Mouse (Mus musculus) hindbrain, embryonic 16.5 days (tissue): Measurements from ENCODE around the gene Vmn2r86. TPM values are rescaled to one million over a fixed set of nuclear protein-coding genes. Genes with fewer than 3 reads are reported as not detected.
"Not testable (repeated sequence)": the region's sequence is repeated elsewhere in the genome, so short reads cannot be mapped to it uniquely, and the experiment has no call there.

Source experiments
- ATAC-seq: fragments of 200-750 bp; cut with Nextera tagmentation; 2 replicates; pipeline ENCODE4 v1.8.0; 2017; ENCODE audit warnings: moderate TSS enrichment, moderate library complexity
- H3K27ac ChIP-seq: fragments of 300-500 bp; sonication (generic); 2 replicates; pipeline ENCODE4 v1.5.1; 2014; ENCODE audit warnings: low read depth, mild to moderate bottlenecking, control low read depth, low read length, moderate library complexity
- H3K27me3 ChIP-seq: fragments of 300-500 bp; sonication (generic); replicated peaks from 2 replicates; pipeline ENCODE4 v1.6.1; 2014; ENCODE audit warnings: low read length; ENCODE audit not compliant: control insufficient read depth, insufficient read depth
- H3K36me3 ChIP-seq: fragments of 300-500 bp; sonication (generic); 2 replicates; pipeline ENCODE4 v1.6.1; 2014; ENCODE audit warnings: mild to moderate bottlenecking, low read length, moderate library complexity, mixed read lengths; ENCODE audit not compliant: control insufficient read depth, insufficient read depth
- H3K4me1 ChIP-seq: fragments of 300-500 bp; sonication (generic); 2 replicates; pipeline ENCODE4 v1.6.1; 2014; ENCODE audit warnings: low read depth, low read length; ENCODE audit not compliant: control insufficient read depth, insufficient read depth
- H3K4me2 ChIP-seq: fragments of 300-500 bp; sonication (generic); 2 replicates; pipeline ENCODE4 v1.6.1; 2014; ENCODE audit warnings: mild to moderate bottlenecking, low read length, control low read depth, moderate library complexity
- H3K4me3 ChIP-seq: fragments of 300-500 bp; sonication (generic); 2 replicates; pipeline ENCODE4 v1.5.1; 2014; ENCODE audit warnings: mild to moderate bottlenecking, low read length, control low read depth, moderate library complexity
- H3K9ac ChIP-seq: fragments of 300-500 bp; sonication (generic); 2 replicates; pipeline ENCODE4 v1.6.1; 2014; ENCODE audit warnings: low read depth, mild to moderate bottlenecking, control low read depth, low read length, moderate library complexity
- H3K9me3 ChIP-seq: fragments of 300-500 bp; sonication (generic); 2 replicates; pipeline ENCODE4 v1.6.1; 2014; ENCODE audit warnings: mild to moderate bottlenecking, low read length, moderate library complexity; ENCODE audit not compliant: control insufficient read depth
- WGBS: fragments of 180-500 bp; shearing (Covaris S2); extraction: QIAGEN DNeasy Blood & Tissue Kit; methylation state at CpG from one replicate; pipeline ENCODE4 v1.1.7; 2014; 5-methylcytosine and 5-hydroxymethylcytosine counted together
- polyA plus RNA-seq: library from polyadenylated mRNA; unstranded; fragments of >200 nt; fragmentation: Nextera tagmentation; extraction: Ambion mirVana; gene quantifications from 2 replicates; pipeline ENCODE4 v1.2.1, GENCODE M21; 2015

Vmn2r86 gene
- 0.02 and 0.05 TPM in 2 replicates for polyA plus RNA-seq

DNA sequence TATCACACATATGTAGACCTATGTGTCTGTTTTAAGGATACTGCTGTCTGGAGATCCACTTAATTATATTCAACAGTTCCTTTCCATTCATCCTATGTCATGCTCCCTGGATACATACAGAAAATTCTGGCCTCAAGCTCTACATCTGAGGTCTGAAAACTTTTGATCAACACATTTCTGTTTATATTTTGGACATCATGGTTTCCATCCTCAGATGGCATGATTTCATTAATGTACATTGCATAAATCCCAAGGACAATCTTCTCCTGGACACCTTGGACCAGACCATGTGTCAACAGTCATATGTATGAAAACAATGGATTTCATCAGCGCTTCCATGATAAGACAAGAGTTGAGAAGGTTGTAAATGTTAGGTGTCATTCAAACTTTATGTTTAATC, at the start of gene Vmn2r86:
Gene Vmn2r86, minus strand, starts transcription at position 101 of the 400 bp plus-strand sequence.
- H3K36me3 ChIP-seq, ATAC-seq: not testable (repeated sequence)

GRCm38 (mm10) chr10:130497296-130497695, 41.4 kb upstream of the Vmn2r86 start, which contains the start of gene Vmn2r87:
Gene Vmn2r87 (minus strand): TSS chr10:130497396.
- Histone ChIP-seq H3K27ac (no peak within 1 kb of the TSS), H3K27me3 (no peaks in the 10 kb centered on the region), H3K9me3 (no peaks in the 10 kb centered on the region), H3K9ac (no peak within 1 kb of the TSS), H3K4me1 (no peaks in the 10 kb centered on the region), H3K4me3 (no peak within 1 kb of the TSS), H3K36me3 (no peaks in the 10 kb centered on the region), H3K4me2 (no peak within 1 kb of the TSS)
- ATAC-seq, result no peak

More for the DNA sequence above, at the start of gene Vmn2r86:
- not testable (repeated sequence) for H3K4me2 ChIP-seq, H3K27me3 ChIP-seq, H3K4me3 ChIP-seq, H3K27ac ChIP-seq, H3K4me1 ChIP-seq, H3K9ac ChIP-seq, H3K9me3 ChIP-seq
- WGBS, result 100% methylated on average over 1 of the region's 1 CpGs

DNA sequence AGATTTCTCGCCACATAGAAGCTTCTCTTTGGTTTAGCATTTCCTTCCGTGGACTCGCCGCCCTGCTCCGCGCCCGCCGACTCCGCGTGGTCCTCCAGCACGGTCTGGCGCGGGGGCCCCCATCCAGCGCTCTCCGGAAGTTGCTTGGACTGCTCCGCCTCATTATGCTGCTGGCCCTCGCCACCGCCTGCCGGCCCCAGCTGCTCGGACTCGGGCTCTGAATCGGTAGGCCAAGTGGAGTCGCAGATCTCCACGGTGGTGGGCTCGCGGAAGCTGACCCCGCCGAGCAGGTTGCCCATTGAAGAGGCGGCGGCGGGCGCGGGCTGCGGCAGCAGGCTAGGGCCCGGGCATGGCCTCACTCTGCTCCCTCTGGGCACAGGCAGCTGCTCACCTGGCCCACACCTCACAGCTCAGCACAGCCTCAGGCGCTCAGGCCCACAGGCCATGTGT, 14.5 kb upstream of the Vmn2r86 start:
- Histone ChIP-seq H3K9me3 (no peaks in the 10 kb centered on the region), H3K4me1 (no peaks in the 10 kb centered on the region), H3K4me3 (peak overlapping the region; percentile 56), H3K9ac (peak overlapping the region; percentile 72), H3K27ac (peak overlapping the region; percentile 56; the same call in 1 of the 2 replicates), H3K27me3 (no peaks in the 10 kb centered on the region), H3K4me2 (peak overlapping the region; percentile 85), H3K36me3 (no peaks in the 10 kb centered on the region)
- ATAC-seq, result peak; percentile 100
- 8% methylated on average over 35 of the region's 36 CpGs for WGBS

DNA sequence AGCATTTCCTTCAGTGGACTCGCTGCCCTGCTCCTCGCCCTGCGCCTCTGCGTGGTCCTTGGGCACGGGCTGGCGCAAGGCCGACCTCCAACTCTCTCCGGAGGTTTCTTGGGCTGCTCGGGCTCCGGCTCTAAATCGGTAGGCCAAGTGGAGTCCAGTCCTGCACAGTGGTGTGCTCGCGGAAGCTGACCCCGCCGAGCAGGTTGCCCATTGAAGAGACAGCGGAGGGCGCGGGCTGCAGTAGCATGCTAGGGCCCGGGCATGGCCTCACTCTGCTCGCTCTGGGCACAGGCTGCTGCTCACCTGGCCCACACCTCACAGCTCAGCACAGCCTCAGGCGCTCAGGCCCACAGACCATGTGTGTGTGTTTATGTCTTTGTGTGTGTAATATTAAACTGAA, 11.1 kb downstream of the Vmn2r86 start:
- Histone ChIP-seq H3K9ac (no peak overlapping the region), H3K27ac (no peak overlapping the region), H3K4me2 (no peak overlapping the region), H3K4me3 (no peak overlapping the region), H3K9me3 (no peaks in the 10 kb centered on the region), H3K4me1 (no peaks in the 10 kb centered on the region), H3K27me3 (no peaks in the 10 kb centered on the region), H3K36me3 (no peaks in the 10 kb centered on the region)
- 94% methylated on average over 21 of the region's 21 CpGs for whole genome bisulfite sequencing
- no peak for ATAC-seq

DNA sequence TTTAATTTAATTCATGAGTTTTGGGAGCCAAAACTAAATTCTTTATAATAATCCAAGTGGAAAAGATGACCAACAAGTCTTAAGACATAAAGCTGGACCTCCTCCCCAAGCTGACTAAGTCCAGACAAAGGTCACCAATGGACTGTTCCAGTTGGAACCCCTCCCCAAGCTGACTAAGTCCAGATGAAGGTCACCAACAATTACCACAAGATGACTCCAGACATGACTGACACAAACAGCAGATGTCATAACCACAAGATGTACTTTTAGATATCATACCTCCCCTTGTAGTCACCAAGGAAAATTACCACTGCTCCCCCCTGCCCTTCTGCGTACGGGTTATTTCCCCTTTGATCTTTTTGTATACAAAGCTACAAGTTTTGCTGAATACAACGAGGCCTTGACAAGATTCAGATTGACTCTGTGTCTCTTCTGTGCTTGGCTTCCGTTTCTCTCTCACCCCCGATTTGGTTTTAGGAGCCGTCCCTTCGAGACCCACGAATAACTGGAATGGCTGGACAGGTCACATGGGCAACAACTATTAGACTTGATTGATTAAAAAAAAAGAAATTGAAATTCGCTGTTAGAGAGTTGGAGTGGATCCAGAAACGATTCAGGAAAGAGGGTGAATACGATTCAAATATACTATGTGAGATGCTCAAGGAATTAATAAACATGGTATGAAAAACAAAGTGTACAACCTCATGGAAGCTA, 21.5 kb downstream of the Vmn2r86 start:
- not testable (repeated sequence) for H3K4me2 ChIP-seq, H3K36me3 ChIP-seq, H3K9ac ChIP-seq, H3K4me1 ChIP-seq, H3K27me3 ChIP-seq, H3K4me3 ChIP-seq, ATAC-seq, H3K27ac ChIP-seq, H3K9me3 ChIP-seq
- 84% methylated on average over 11 of the region's 11 CpGs for WGBS

- not testable (repeated sequence) for ATAC-seq, H3K9me3 ChIP-seq, H3K4me3 ChIP-seq, H3K4me2 ChIP-seq, H3K4me1 ChIP-seq, H3K27ac ChIP-seq, H3K9ac ChIP-seq, H3K27me3 ChIP-seq, H3K36me3 ChIP-seq
These were observed 26.2 kb downstream of the Vmn2r86 start, which contains the start of gene Vmn2r85 for GRCm38 (mm10) chr10:130429603-130430002. Gene Vmn2r85 (minus strand): TSS chr10:130429703.

DNA sequence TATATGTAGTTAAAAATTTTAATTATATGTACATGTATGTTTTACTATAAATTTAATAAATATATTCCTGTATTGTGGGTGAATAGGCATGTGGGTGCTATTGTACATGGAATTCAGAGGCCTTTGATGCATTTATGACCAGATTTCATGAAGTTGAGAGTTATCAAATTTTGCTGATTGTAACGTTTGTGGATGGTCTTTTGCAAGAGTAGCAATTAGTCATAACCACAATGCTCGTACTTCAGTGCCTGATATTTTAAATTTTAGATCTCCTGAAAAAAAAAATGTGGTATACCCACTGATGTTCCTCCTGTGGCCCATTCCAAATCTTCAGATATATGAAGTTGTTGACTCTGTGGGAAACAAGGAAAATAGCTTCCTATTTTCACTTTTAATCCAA, 33.5 kb downstream of the Vmn2r86 start:
- not testable (repeated sequence) for H3K9me3 ChIP-seq, H3K27ac ChIP-seq, H3K4me2 ChIP-seq, H3K4me1 ChIP-seq, ATAC-seq, H3K36me3 ChIP-seq, H3K4me3 ChIP-seq, H3K27me3 ChIP-seq, H3K9ac ChIP-seq
- WGBS, result 80% methylated on average over 2 of the region's 2 CpGs

DNA sequence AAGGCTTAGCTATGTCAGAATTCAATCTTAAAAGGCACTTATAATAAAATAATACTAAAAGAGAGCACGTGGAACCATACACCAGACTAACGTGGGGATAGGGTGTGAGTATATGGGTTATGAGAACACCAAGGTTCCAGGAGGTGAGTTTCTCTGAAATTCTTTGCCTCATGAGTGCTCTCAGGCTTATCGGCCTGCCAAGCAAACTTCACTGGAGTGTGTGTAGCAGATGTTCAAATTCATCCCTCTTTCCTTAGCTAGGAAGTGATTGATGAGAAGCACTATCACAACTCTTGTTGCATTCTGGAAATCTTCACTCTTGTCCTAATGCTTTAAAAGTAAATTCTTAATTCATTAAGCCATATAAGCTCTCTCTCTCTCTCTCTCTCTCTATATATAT, 35.4 kb downstream of the Vmn2r86 start:
- Histone ChIP-seq H3K36me3 (no peaks in the 10 kb centered on the region), H3K27ac (no peak overlapping the region), H3K4me2 (no peak overlapping the region), H3K27me3 (no peaks in the 10 kb centered on the region), H3K9me3 (no peaks in the 10 kb centered on the region), H3K9ac (no peak overlapping the region), H3K4me1 (no peaks in the 10 kb centered on the region), H3K4me3 (no peak overlapping the region)
- no peak for ATAC-seq
- WGBS, result 85% methylated on average over 3 of the region's 3 CpGs

GRCm38 (mm10) chr10:130419954-130420353, 35.9 kb downstream of the Vmn2r86 start:
- H3K9me3 ChIP-seq, ATAC-seq, H3K4me3 ChIP-seq, H3K27me3 ChIP-seq, H3K4me2 ChIP-seq, H3K9ac ChIP-seq, H3K36me3 ChIP-seq, H3K4me1 ChIP-seq, H3K27ac ChIP-seq: not testable (repeated sequence)
- 49% methylated on average over 2 of the region's 2 CpGs for whole genome bisulfite sequencing
